21 mouse cellular contexts compared by ENCODE assay signal in the genomic region with DNA sequence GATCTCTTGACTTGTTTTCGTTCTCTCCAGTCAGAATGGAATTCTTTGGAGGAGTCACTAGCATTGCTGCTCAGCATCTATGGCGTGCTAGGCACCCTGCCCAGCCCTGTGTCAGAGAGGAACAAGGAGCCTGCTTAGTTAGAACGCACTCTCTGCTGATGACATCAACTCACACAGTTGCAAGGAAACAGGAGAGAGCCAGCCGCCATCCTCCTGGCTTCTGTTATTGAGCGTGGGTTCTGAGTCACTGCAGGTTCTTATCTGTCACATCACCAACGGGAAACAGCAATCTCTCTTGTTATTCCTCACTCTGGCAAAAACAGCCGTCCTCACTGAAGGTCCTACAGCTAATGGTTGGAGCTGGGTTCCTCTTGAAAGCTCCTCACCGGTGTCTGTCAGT. TPM values are rescaled to one million over a fixed set of nuclear protein-coding genes. Genes with fewer than 3 reads are reported as not detected.
DNase-seq lines count a peak whose midpoint lies in the region; ATAC-seq and TF ChIP-seq lines count a peak whose summit lies in the region.
"Had no signal": no experiment of that assay in that cellular context is flagged by ENCODE, and none has a peak within 500 bp of the region (broad histone marks: within the 10 kb centered on the region; RNA-seq: fewer than 3 reads in every experiment).

No protein-coding gene starts in this region.

- no peaks in the 10 kb centered on the region for H3K4me1 ChIP-seq in lung, embryonic 14.5 days (ENCODE audit: insufficient read depth)
- peaks cover under 1% of the 10 kb centered on the region; the same call in 1 of the 2 replicates for H3K4me1 ChIP-seq in midbrain, embryonic 16.5 days (ENCODE audit: control insufficient read depth, insufficient read depth, low read length)
- H3K4me1 ChIP-seq in midbrain, embryonic 15.5 days = peaks cover 5% of the 10 kb centered on the region

- DNase-seq in adrenal gland, adult 2 months = peak; percentile 15
- DNase-seq in adrenal gland, adult 18-20 months (ENCODE audit: low spot score in 2 of 2) = no peak
- peak; percentile 16 for DNase-seq in lung, embryonic 14.5 days
- DNase-seq in lung, postnatal 4 days = no peak
- peak; percentile 50 for DNase-seq in brain, embryonic 14.5 days (ENCODE audit: low read depth)
- DNase-seq in kidney, postnatal 36 days = no peak
- DNase-seq: cerebellum, adult 2 months; kidney, adult 11 months; kidney, postnatal 25 days; midbrain, embryonic 14.5 days had no signal

- no peak for TF ChIP-seq CTCF in lung, embryonic 14.5 days (IDR thresholded peaks at IDR 0.05; ENCODE audit: low read depth)
- no peak for TF ChIP-seq CTCF in brain, embryonic 14.5 days (IDR thresholded peaks at IDR 0.05; ENCODE audit: borderline replicate concordance, extremely low read depth, insufficient read depth, insufficient read length)

- 36% methylated on average over 8 of the region's 8 CpGs for WGBS in lung, embryonic 14.5 days
- WGBS in midbrain, embryonic 16.5 days = 69% methylated on average over 8 of the region's 8 CpGs
- 69% methylated on average over 8 of the region's 8 CpGs for WGBS in midbrain, embryonic 15.5 days

- no peak for ATAC-seq in lung, embryonic 14.5 days (ENCODE audit: insufficient read depth)
- no peak for ATAC-seq in midbrain, embryonic 16.5 days
- ATAC-seq in midbrain, embryonic 15.5 days (replicated peaks) = no peak

- peaks cover 8% of the 10 kb centered on the region; the same call in 1 of the 2 replicates for H3K27me3 ChIP-seq in lung, embryonic 14.5 days (ENCODE audit: insufficient read depth, low read length)
- peaks cover 7% of the 10 kb centered on the region for H3K27me3 ChIP-seq in midbrain, embryonic 16.5 days (ENCODE audit: control insufficient read depth, insufficient read depth, low read depth, low read length)
- H3K27me3 ChIP-seq in midbrain, embryonic 15.5 days (replicated peaks) = peaks cover 11% of the 10 kb centered on the region

- TF ChIP-seq POLR2A in brain, embryonic 14.5 days (IDR thresholded peaks at IDR 0.05; ENCODE audit: borderline replicate concordance, extremely low read depth, insufficient read depth, insufficient read length, poor library complexity, severe bottlenecking) = no peak

- H3K9ac ChIP-seq in lung, embryonic 14.5 days = no peak overlapping the region
- H3K9ac ChIP-seq in midbrain, embryonic 16.5 days (ENCODE audit: low read depth, low read length) = no peak overlapping the region
- no peak overlapping the region for H3K9ac ChIP-seq in midbrain, embryonic 15.5 days
- H3K9ac ChIP-seq: embryonic facial prominence, embryonic 15.5 days; forebrain, embryonic 12.5 days; hindbrain, embryonic 14.5 days; liver, embryonic 14.5 days had no signal

- H3K4me3 ChIP-seq in lung, embryonic 14.5 days (ENCODE audit: low read depth, low read length) = no peak overlapping the region
- H3K4me3 ChIP-seq in midbrain, embryonic 16.5 days (ENCODE audit: low read depth, low read length) = no peak overlapping the region
- no peak overlapping the region for H3K4me3 ChIP-seq in midbrain, embryonic 15.5 days
- H3K4me3 ChIP-seq: embryonic facial prominence, embryonic 15.5 days; forebrain, embryonic 12.5 days had no signal

- H3K27ac ChIP-seq in lung, embryonic 14.5 days (ENCODE audit: low read depth) = no peak overlapping the region
- no peak overlapping the region for H3K27ac ChIP-seq in midbrain, embryonic 16.5 days (ENCODE audit: low read length)
- no peak overlapping the region for H3K27ac ChIP-seq in midbrain, embryonic 15.5 days
- H3K27ac ChIP-seq: embryonic facial prominence, embryonic 15.5 days; forebrain, embryonic 12.5 days; hindbrain, embryonic 14.5 days; liver, embryonic 14.5 days had no signal

- no peaks in the 10 kb centered on the region for H3K9me3 ChIP-seq in lung, embryonic 14.5 days (ENCODE audit: low read depth, low read length)
- H3K9me3 ChIP-seq in midbrain, embryonic 16.5 days (replicated peaks; ENCODE audit: control insufficient read depth, low read length, poor library complexity, severe bottlenecking) = no peaks in the 10 kb centered on the region
- no peaks in the 10 kb centered on the region for H3K9me3 ChIP-seq in midbrain, embryonic 15.5 days
- H3K9me3 ChIP-seq: embryonic facial prominence, embryonic 15.5 days; forebrain, embryonic 12.5 days had no signal

- no peak overlapping the region for H3K4me2 ChIP-seq in lung, embryonic 14.5 days
- no peak overlapping the region for H3K4me2 ChIP-seq in midbrain, embryonic 16.5 days (ENCODE audit: low read length)
- no peak overlapping the region for H3K4me2 ChIP-seq in midbrain, embryonic 15.5 days
- H3K4me2 ChIP-seq: embryonic facial prominence, embryonic 15.5 days; forebrain, embryonic 12.5 days; hindbrain, embryonic 14.5 days had no signal

- H3K36me3 ChIP-seq in lung, embryonic 14.5 days (ENCODE audit: insufficient read depth) = no peaks in the 10 kb centered on the region
- H3K36me3 ChIP-seq in midbrain, embryonic 16.5 days (ENCODE audit: control insufficient read depth, insufficient read depth, low read length) = no peaks in the 10 kb centered on the region
- no peaks in the 10 kb centered on the region for H3K36me3 ChIP-seq in midbrain, embryonic 15.5 days (replicated peaks)
- H3K36me3 ChIP-seq: embryonic facial prominence, embryonic 15.5 days; forebrain, embryonic 12.5 days had no signal

RNA-seq across cellular contexts. Expression of a gene that starts 6.4 kb away (rescaled TPM):
- total RNA-seq in adrenal gland, adult 2 months (2021) = not detected
- polyA plus RNA-seq in adrenal gland, adult 2 months (2012; rRNA removed) = 0.04 and 0.06 TPM in 2 replicates
- total RNA-seq in adrenal gland, adult 18-20 months (2021) = not detected
- polyA plus RNA-seq in lung, embryonic 14.5 days (2014; fragmentation: Nextera tagmentation; extraction: Ambion mirVana) = not detected in 2 replicates
- polyA plus RNA-seq in brain, embryonic 14.5 days (2012; rRNA removed) = 0.16 TPM in 2 replicates
- 0.15 and 0.18 TPM in 2 replicates for polyA plus RNA-seq in midbrain, embryonic 16.5 days (2015; fragmentation: Nextera tagmentation; extraction: Ambion mirVana)
- 0.09 and 0.14 TPM in 2 replicates for polyA plus RNA-seq in midbrain, embryonic 15.5 days (2015; fragmentation: Nextera tagmentation; extraction: Ambion mirVana)
- total RNA-seq: gastrocnemius, postnatal 4 days; left cerebral cortex, adult 18-20 months had no signal
- polyA plus RNA-seq: forebrain, embryonic 12.5 days; heart, embryonic 16.5 days; limb, embryonic 11.5 days; liver, embryonic 14.5 days; neural tube, embryonic 11.5 days had no signal

RNA-seq across cellular contexts. Expression of a gene that starts 7.1 kb away (rescaled TPM):
- total RNA-seq in adrenal gland, adult 2 months (2021) = 10 to 100 TPM; 10.1 to 21.0 TPM
- polyA plus RNA-seq in adrenal gland, adult 2 months (2012; rRNA removed) = 3.8 and 4.1 TPM in 2 replicates
- total RNA-seq in adrenal gland, adult 18-20 months (2021) = 10 to 100 TPM; 17.7 to 19.4 TPM
- polyA plus RNA-seq in lung, embryonic 14.5 days (2014; fragmentation: Nextera tagmentation; extraction: Ambion mirVana) = 78.5 and 86.2 TPM in 2 replicates
- polyA plus RNA-seq in brain, embryonic 14.5 days (2012; rRNA removed) = 55.5 and 55.6 TPM in 2 replicates
- 128 and 133 TPM in 2 replicates for polyA plus RNA-seq in midbrain, embryonic 16.5 days (2015; fragmentation: Nextera tagmentation; extraction: Ambion mirVana)
- polyA plus RNA-seq in midbrain, embryonic 15.5 days (2015; fragmentation: Nextera tagmentation; extraction: Ambion mirVana) = 103 and 110 TPM in 2 replicates

Comparison
In these comparisons a context has a peak if more than half of its experiments do, and no peak if none do; other contexts are left out.
1. DNase-seq: peak in adrenal gland, adult 2 months (single experiment), lung, embryonic 14.5 days (single experiment) and brain, embryonic 14.5 days (single experiment); none in adrenal gland, adult 18-20 months (0 of 2), lung, postnatal 4 days (0 of 2) and kidney, postnatal 36 days (0 of 2).
2. RNA of a gene that starts 7.1 kb away (polyA plus RNA-seq): 128 to 133 TPM in midbrain, embryonic 16.5 days, 103 to 110 TPM in midbrain, embryonic 15.5 days, 78.5 to 86.2 TPM in lung, embryonic 14.5 days and 55.5 to 55.6 TPM in brain, embryonic 14.5 days; 3.8 to 4.1 TPM in adrenal gland, adult 2 months; every median in the first group is over 10 times any median in the second.